Mouse (Mus musculus) hindbrain, embryonic 13.5 days (tissue): Measurements from ENCODE around the gene Htatip2. TPM values are rescaled to one million over a fixed set of nuclear protein-coding genes. Genes with fewer than 3 reads are reported as not detected.

Experiments used
- ATAC-seq: fragments of 200-750 bp; cut with Nextera tagmentation; 2 replicates; pipeline ENCODE4 v1.8.0; 2017; ENCODE audit warnings: moderate TSS enrichment; ENCODE audit not compliant: low FRiP score
- H3K27ac ChIP-seq: fragments of 300-500 bp; sonication (generic); 2 replicates; pipeline ENCODE4 v1.5.1; 2015; ENCODE audit warnings: inconsistent platforms, mild to moderate bottlenecking, moderate library complexity
- H3K27me3 ChIP-seq: fragments of 300-500 bp; sonication (generic); 2 replicates; pipeline ENCODE4 v1.6.1; 2015; ENCODE audit warnings: mild to moderate bottlenecking, inconsistent platforms
- H3K36me3 ChIP-seq: fragments of 300-500 bp; sonication (generic); 2 replicates; pipeline ENCODE4 v1.6.1; 2015; ENCODE audit warnings: mild to moderate bottlenecking, inconsistent platforms
- H3K4me1 ChIP-seq: fragments of 300-500 bp; sonication (generic); replicated peaks from 2 replicates; pipeline ENCODE4 v1.6.1; 2015; ENCODE audit warnings: inconsistent platforms
- H3K4me2 ChIP-seq: fragments of 300-500 bp; sonication (generic); 2 replicates; pipeline ENCODE4 v1.6.1; 2015; ENCODE audit warnings: inconsistent platforms, mild to moderate bottlenecking, moderate library complexity
- H3K4me3 ChIP-seq: fragments of 300-500 bp; sonication (generic); 2 replicates; pipeline ENCODE4 v1.5.1; 2015; ENCODE audit warnings: mild to moderate bottlenecking, inconsistent platforms
- H3K9ac ChIP-seq: fragments of 300-500 bp; sonication (generic); 2 replicates; pipeline ENCODE4 v1.6.1; 2015; ENCODE audit warnings: mild to moderate bottlenecking, inconsistent platforms
- H3K9me3 ChIP-seq: fragments of 300-500 bp; sonication (generic); 2 replicates; pipeline ENCODE4 v1.6.1; 2016; ENCODE audit warnings: inconsistent platforms
- whole genome bisulfite sequencing: fragments of 180-500 bp; shearing (Covaris S2); methylation state at CpG from one replicate; pipeline ENCODE4 v1.1.7; 2015; 5-methylcytosine and 5-hydroxymethylcytosine counted together
- polyA plus RNA-seq: library from polyadenylated mRNA; unstranded; fragments of >200 nt; fragmentation: Nextera tagmentation; extraction: Ambion mirVana; gene quantifications from 2 replicates; pipeline ENCODE4 v1.2.1, GENCODE M21; 2015

Htatip2 gene
- polyA plus RNA-seq, 1 experiment from 2014 or later: 3.5 TPM

DNA sequence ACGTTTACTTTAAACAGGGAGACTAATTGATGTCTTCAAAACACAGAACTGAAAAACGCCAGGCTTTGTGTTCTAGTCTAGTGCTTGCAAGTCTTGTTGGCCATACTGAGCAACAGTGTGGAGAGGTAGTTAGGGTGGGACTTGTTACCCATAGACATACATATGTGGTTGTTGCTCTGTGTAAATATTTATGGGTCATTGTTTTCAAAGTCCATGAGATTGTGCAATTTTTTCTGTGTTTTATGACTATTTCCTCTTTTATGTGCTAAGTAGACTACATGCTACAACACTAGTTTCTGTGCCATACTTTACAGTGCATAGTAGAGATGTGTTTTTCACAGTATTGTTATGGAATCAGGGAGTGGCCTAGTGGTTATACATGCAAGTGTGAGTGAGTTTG is 35.4 kb downstream of the Htatip2 start:
- Histone ChIP-seq H3K9me3 (no peaks in the 10 kb centered on the region), H3K36me3 (peaks cover 38% of the 10 kb centered on the region), H3K4me1 (no peaks in the 10 kb centered on the region; the same call in 1 of the 2 replicates), H3K27me3 (no peaks in the 10 kb centered on the region), H3K9ac (no peak overlapping the region), H3K4me3 (no peak overlapping the region), H3K4me2 (no peak overlapping the region), H3K27ac (no peak overlapping the region)
- 91% methylated on average over 2 of the region's 2 CpGs for WGBS
- no peak for ATAC-seq

DNA sequence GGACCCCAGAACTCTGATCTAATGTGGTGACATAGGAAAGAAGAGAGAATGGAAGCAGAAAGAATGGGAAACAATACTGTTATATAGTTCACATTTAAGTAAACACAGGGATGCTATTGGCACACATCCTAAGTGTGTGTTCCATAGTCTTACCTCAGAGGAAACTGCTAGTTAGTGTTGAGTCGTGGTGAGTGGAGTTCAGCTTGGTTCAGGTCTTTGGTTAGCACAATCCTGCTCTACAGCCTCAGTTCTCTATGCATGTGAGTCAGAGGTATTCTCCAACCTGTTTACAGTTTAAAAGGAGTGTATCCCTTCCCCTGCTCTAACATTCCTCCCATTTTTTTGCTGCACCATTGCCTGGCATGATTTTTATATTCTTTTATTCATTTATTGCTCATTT is 38.3 kb downstream of the Htatip2 start:
- 76% methylated on average over 1 of the region's 1 CpGs for WGBS
- Histone ChIP-seq H3K36me3 (peaks cover 36% of the 10 kb centered on the region), H3K4me2 (no peak overlapping the region)

DNA sequence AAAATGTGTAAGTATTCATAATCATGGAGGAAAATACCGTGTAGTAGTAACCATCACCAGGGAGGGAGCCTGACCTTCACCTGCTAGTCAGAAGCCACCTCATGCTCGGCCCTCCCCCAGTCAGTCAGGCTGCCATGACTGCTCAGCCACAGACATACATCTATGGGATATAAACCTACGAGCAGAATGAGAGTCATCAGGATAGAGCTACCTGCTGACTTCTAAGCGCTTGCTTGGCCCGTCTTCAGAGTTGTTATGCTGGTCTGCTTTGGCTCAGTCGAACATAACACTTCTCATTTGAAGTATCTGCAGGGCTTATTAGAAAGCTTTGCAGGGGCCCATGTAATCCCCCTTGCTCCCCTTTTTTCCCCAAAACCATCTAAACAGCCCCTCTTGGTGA is 44.6 kb downstream of the Htatip2 start:
- Histone ChIP-seq H3K27me3 (no peaks in the 10 kb centered on the region), H3K9ac (no peak overlapping the region), H3K4me1 (peaks cover 11% of the 10 kb centered on the region), H3K36me3 (peaks cover 26% of the 10 kb centered on the region), H3K4me2 (no peak overlapping the region), H3K4me3 (no peak overlapping the region), H3K9me3 (no peaks in the 10 kb centered on the region), H3K27ac (no peak overlapping the region)
- ATAC-seq: no peak
- WGBS: 87% methylated on average over 6 of the region's 6 CpGs

More for the DNA sequence above, 38.3 kb downstream of the Htatip2 start:
- Histone ChIP-seq H3K4me3 (no peak overlapping the region), H3K27ac (no peak overlapping the region), H3K9ac (no peak overlapping the region), H3K27me3 (no peaks in the 10 kb centered on the region), H3K9me3 (no peaks in the 10 kb centered on the region), H3K4me1 (no peaks in the 10 kb centered on the region)
- ATAC-seq: no peak

DNA sequence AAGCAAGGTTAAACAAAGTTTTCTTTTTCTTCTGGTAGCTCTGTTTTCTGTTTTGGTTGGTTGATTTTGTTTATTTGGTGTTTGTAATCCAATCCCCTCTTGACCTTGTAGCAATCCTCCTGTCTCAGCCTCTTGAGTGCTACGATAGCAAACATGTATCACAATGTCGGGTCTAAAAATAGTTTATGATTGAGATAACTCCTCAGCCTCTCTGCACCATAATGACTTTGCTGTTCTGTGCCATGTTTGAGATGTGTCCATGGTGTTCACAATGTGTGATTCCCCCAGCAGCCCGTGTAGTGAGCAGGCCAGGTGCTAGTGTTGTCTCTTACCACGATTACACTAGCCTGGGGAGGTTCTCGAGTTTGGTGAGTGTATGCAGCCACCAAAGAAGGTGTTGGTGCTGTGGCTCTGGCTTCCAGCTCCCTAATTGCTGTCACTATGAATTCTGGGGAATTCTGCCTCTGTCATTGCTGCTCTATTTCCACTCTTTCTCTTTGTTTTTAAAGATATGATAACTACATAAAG is 45.8 kb downstream of the Htatip2 start:
- Histone ChIP-seq H3K27ac (no peak overlapping the region), H3K27me3 (no peaks in the 10 kb centered on the region), H3K9ac (no peak overlapping the region), H3K4me2 (no peak overlapping the region), H3K4me3 (no peak overlapping the region), H3K4me1 (peaks cover 14% of the 10 kb centered on the region), H3K36me3 (peaks cover 18% of the 10 kb centered on the region), H3K9me3 (no peaks in the 10 kb centered on the region)
- ATAC-seq: no peak
- WGBS: 86% methylated on average over 5 of the region's 5 CpGs

DNA sequence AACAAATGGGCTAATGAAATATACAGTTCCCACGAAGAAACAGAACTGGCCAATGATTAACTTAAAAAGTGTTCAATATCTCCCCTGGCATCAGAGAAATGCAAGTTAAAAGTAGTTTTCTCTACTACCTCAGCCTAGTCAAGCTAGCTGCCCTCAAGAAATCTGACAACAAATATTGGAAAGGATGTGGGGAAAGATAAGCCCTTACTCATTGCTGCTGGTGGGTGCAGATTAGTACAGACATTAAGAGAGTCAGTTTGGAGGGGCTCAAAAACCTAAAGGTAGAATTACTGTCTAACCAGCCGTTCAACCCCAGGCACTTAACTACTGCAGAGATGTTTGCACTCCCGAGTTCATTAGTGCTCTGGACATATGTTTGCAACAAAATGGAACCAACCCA is 46.7 kb downstream of the Htatip2 start:
- no peak for ATAC-seq
- Histone ChIP-seq H3K4me3 (no peak overlapping the region), H3K9ac (no peak overlapping the region), H3K27me3 (no peaks in the 10 kb centered on the region), H3K36me3 (peaks cover 10% of the 10 kb centered on the region), H3K9me3 (no peaks in the 10 kb centered on the region), H3K4me1 (peaks cover 14% of the 10 kb centered on the region), H3K4me2 (no peak overlapping the region), H3K27ac (no peak overlapping the region)
- 70% methylated on average over 3 of the region's 3 CpGs for WGBS

DNA sequence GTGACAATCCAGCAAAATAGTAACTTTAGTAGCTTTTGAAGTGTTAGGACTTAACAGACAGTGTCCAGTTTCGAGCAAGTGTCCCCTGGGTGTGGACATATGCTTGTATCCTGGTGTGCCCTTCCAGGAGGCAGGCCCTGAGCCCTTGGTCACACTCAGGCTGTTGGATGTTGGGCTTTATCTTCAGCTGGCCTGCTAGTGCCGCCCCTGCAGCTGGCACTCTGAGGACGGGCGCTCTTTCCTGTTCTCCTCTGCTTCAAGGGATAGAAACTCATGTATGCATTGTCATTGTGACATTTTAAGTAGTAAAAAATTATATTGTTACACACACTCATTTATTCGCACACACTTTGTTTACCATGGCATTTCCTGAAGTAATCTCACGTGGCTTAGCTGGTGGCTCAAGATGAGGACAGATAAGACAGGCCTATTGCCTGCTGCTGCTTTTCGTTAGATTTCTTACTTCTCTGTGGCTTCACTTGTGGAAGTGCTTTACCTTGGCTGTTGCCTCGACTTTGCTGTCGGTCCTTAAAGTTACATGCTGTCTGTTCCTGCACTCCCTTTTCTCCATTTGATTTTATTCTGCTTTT is 48.3 kb downstream of the Htatip2 start:
- ATAC-seq: no peak
- Histone ChIP-seq H3K9me3 (no peaks in the 10 kb centered on the region), H3K36me3 (peaks cover 10% of the 10 kb centered on the region), H3K9ac (no peak overlapping the region), H3K27ac (no peak overlapping the region), H3K4me2 (no peak overlapping the region), H3K27me3 (no peaks in the 10 kb centered on the region), H3K4me1 (peaks cover 14% of the 10 kb centered on the region), H3K4me3 (no peak overlapping the region)
- WGBS: 86% methylated on average over 9 of the region's 9 CpGs

DNA sequence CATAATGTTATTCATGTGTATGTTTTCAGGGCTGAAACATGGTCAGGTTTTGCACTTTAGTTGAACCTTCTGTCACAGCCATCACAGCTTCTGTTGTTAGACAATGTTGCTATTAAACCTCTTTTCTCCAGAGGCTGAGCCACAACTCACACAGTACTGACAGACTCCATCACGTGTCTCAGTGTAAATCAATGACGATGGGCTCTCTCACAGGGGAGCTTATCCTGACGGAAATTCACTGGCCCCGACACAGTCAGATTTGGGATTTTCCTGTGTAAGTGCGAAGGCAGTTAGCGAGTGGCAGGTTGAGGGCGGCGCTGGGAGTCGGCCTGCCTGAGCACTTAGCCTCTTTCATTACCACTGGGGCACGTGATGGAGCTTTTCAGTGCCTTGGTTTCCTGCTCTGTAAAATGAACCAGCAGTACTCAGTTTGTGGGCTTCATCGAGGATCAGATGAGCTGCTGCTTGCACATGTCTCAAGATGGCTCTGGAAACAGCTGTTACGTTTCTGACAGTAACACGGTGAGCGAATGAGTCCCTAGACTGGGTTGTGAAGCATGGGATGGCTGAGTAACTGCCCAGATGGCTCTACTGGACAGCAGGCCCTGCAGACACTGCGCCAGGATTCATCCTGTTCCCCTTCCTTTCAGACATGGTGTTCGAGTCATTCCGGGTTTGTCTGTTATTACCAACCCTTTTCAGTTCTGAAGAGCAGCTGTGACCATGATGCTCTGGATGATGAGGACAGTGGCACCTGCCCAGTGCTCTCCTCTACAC is 49.1 kb downstream of the Htatip2 start:
- Histone ChIP-seq H3K4me3 (no peak overlapping the region), H3K9me3 (no peaks in the 10 kb centered on the region), H3K27me3 (no peaks in the 10 kb centered on the region), H3K9ac (no peak overlapping the region), H3K27ac (peak overlapping the region; percentile 58; the same call in 1 of the 2 replicates), H3K36me3 (peaks cover 10% of the 10 kb centered on the region), H3K4me2 (no peak overlapping the region), H3K4me1 (peaks cover 14% of the 10 kb centered on the region)
- WGBS: 70% methylated on average over 17 of the region's 17 CpGs
- ATAC-seq: peak; percentile 54

DNA sequence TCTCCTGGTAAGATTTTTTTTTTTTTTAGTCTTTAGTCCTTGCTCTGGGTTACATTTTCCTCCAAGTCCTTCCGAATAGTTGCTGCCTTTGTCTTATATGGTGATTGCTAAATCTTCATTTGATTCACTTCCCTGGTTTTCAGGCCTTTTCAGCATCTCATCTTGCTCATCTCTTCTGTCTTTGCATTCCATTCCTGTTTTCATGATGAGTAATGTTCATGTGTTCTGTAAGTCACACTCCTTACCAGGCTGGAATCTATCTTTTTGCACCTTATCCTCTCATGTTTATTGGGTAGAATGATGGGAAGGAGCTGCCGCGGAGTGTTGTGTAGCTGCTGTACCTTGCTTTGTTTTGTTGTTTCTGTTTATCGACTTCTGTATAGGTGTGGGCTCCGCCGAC is 50.2 kb downstream of the Htatip2 start:
- no peaks in the 10 kb centered on the region for H3K9me3 ChIP-seq
- peaks cover 10% of the 10 kb centered on the region for H3K36me3 ChIP-seq
- no peak for ATAC-seq
- no peak overlapping the region for H3K4me2 ChIP-seq
- peaks cover 14% of the 10 kb centered on the region for H3K4me1 ChIP-seq
- WGBS: 89% methylated on average over 6 of the region's 6 CpGs
- no peak overlapping the region for H3K27ac ChIP-seq
- H3K4me3 ChIP-seq: no peak overlapping the region
- no peak overlapping the region for H3K9ac ChIP-seq
- H3K27me3 ChIP-seq: no peaks in the 10 kb centered on the region

DNA sequence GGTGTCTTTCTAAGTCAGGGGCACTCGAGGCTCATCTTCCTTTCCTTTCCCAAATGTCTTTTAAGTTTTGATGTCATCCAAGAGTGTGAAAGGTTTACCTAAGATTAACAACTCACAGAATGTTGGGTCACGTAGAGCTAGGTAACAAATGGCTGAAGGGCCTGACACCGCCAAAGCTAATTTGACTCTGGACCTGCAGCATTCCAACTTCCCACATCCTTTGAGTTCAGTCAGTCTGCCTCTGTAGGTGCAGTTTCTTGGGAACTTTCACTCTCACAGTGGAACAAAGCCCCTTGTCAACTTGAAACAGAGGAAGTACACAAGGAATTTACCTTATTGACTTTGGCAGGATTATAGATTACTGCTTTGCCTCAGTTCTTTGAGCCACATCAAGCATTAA is 50.6 kb downstream of the Htatip2 start:
- Histone ChIP-seq H3K27ac (no peak overlapping the region), H3K4me3 (no peak overlapping the region), H3K4me2 (no peak overlapping the region), H3K9ac (no peak overlapping the region), H3K27me3 (no peaks in the 10 kb centered on the region), H3K4me1 (peaks cover 14% of the 10 kb centered on the region), H3K9me3 (no peaks in the 10 kb centered on the region), H3K36me3 (peaks cover 12% of the 10 kb centered on the region)
- WGBS: 66% methylated on average over 3 of the region's 3 CpGs
- ATAC-seq: no peak

DNA sequence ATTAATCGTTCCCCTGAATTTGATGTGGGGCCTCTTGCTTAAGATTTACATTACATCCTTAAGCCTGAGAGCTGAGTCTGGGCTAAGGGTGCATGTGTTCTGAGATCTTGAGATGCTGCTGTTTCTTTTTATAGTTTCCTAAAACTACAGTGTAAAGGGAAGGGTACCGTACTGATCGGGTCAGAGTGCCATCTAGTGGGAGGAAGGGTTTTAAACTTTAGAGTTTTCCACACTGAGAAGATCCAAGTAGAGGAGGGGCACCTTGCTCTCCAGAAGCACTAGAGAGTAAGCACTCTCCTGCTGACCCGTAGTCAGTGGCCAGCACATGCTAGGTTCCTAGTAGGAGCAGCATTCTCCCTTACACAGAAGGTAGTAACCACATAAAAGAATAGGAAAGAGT is 52.4 kb downstream of the Htatip2 start:
- Histone ChIP-seq H3K4me3 (no peak overlapping the region), H3K4me1 (peaks cover 14% of the 10 kb centered on the region), H3K9ac (no peak overlapping the region), H3K36me3 (peaks cover 19% of the 10 kb centered on the region), H3K4me2 (no peak overlapping the region), H3K9me3 (no peaks in the 10 kb centered on the region), H3K27me3 (no peaks in the 10 kb centered on the region), H3K27ac (no peak overlapping the region)
- 0 out of 2 replicates have a peak, but pooled peaks have one; percentile 16 for ATAC-seq
- WGBS: 62% methylated on average over 4 of the region's 4 CpGs

DNA sequence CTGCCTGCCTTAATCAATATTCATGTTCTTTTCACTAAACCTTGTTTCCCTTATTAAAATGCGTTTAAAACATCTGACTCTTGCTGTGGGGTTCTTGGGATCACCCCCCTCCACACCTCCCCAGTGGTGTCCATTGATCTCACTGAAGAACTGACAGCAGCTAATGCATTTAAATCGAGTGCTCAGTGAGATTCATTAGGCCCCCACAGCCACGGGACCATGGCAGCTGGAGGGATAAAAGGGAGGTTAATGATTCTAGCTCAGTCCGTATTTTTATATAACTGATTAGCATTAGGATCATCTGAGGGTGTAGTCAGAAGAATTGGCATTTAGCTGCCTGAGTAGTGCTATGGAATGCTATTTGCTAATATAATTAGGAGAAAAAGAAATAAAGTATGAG is 60.5 kb downstream of the Htatip2 start:
- peak; percentile 64; the same call in 1 of the 2 replicates for ATAC-seq
- 13% methylated on average over 4 of the region's 4 CpGs for WGBS

DNA sequence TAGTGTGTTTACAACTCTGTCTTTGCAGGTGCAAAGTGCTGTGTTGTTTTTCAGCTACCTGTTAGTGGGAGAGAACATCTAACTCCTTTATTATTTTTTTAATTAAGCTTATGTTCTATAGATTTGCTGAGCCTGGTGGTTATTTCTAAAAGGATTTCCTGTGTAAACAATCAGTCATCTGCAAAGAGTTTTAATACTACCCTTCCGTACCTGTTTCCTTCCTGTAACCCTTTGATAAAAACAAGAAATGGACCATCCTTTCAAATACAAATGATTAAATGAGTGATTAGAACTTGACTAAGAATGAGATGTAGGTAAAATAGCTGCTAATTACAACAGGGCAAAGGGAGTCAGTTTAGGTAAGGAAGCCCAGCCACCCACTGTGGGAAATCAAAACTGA is 62.5 kb downstream of the Htatip2 start:
- Histone ChIP-seq H3K36me3 (peaks cover 7% of the 10 kb centered on the region), H3K9me3 (no peaks in the 10 kb centered on the region), H3K9ac (no peak overlapping the region), H3K27ac (no peak overlapping the region), H3K27me3 (no peaks in the 10 kb centered on the region), H3K4me1 (peaks cover 28% of the 10 kb centered on the region), H3K4me3 (no peak overlapping the region), H3K4me2 (no peak overlapping the region)
- WGBS: 65% methylated on average over 1 of the region's 1 CpGs
- no peak for ATAC-seq

More for the DNA sequence above, 60.5 kb downstream of the Htatip2 start:
- Histone ChIP-seq H3K9me3 (no peaks in the 10 kb centered on the region), H3K4me3 (no peak overlapping the region), H3K36me3 (peaks cover 15% of the 10 kb centered on the region), H3K9ac (no peak overlapping the region), H3K27me3 (no peaks in the 10 kb centered on the region), H3K4me1 (peaks cover 28% of the 10 kb centered on the region), H3K4me2 (no peak overlapping the region), H3K27ac (peak overlapping the region; percentile 76; the same call in 1 of the 2 replicates)
